Mouse (Mus musculus) lung, postnatal 0 days (tissue): ENCODE results near the gene Sirt3.

ENCODE experiments used
- CTCF ChIP-seq: IDR thresholded peaks from 2 replicates; pipeline ENCODE4 v1.5.1; 2016; ENCODE audit warnings: antibody characterized with exemption, mild to moderate bottlenecking
- EP300 ChIP-seq: IDR thresholded peaks from 2 replicates; pipeline ENCODE4 v1.6.1; 2016; ENCODE audit warnings: antibody characterized with exemption, mild to moderate bottlenecking, control low read depth

DNA sequence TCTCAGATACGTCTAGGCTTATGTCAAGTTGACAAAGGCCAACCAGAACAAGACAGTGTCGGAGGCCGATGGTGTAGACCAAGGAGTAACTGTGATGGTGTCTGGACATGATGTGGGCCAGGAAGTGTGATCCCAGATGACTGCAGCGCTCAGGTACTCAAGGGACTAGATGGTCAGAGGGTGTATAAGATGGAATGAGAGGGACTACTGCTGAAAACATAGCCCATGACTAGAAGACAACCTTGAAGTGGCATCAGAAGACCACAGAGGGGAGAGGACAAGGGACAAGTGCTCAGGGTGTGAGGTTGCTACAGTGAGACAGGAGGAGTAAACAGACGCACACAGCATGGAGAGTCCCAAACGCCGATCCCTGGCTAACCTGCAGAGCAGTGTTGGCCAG is 38.3 kb downstream of the Sirt3 start:
- TF ChIP-seq EP300, result no peak
- no peak for TF ChIP-seq CTCF
